Mouse (Mus musculus): ENCODE data around the gene Morn2. TPM values are rescaled to one million over a fixed set of nuclear protein-coding genes. Genes with fewer than 3 reads are reported as not detected.

Gene Morn2
- total and polyA plus RNA-seq, 2 experiments from 2014 or later = 3.9 to 20.4 TPM

DNA sequence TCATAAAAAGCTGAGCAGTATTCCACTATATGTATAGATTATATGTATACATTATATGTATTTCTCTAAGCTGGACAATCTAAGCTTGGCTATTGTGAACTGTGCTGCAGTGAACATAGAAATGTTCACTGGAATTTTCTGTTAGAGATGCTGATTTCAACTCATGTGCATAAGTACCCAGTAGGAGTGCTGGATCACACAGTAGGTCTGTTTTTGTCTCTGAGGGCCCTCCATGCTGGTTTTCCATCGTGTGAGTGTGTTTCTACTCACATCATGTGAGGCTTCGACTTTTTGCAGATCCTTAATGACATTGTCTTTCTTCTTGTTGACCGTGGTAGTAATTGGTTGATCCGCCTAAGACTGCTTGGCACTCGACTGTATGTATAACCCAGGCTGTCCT is 8.8 kb downstream of the Morn2 start:
- Histone ChIP-seq H3K27ac (ENCODE audit: low read depth) (no peak overlapping the region), H3K36me3 (replicated peaks; ENCODE audit: control insufficient read depth, insufficient read depth, low read length) (no peaks in the 10 kb centered on the region), H3K4me3 (ENCODE audit: low read depth, low read length) (no peak overlapping the region), H3K9ac (replicated peaks; ENCODE audit: low read depth, low read length) (no peak overlapping the region), H3K4me1 (ENCODE audit: control insufficient read depth, insufficient read depth) (no peaks in the 10 kb centered on the region), H3K9me3 (replicated peaks; ENCODE audit: control insufficient read depth, low read length) (no peaks in the 10 kb centered on the region), H3K27me3 (ENCODE audit: control insufficient read depth, insufficient read depth, low read length) (no peaks in the 10 kb centered on the region), H3K4me2 (ENCODE audit: low read depth, low read length) (no peak overlapping the region)
- TF ChIP-seq CTCF (IDR thresholded peaks at IDR 0.05; ENCODE audit: low read depth) = no peak
- TF ChIP-seq EP300 (IDR thresholded peaks at IDR 0.05; ENCODE audit: low read depth) = no peak
- DNase-seq (ENCODE audit: low spot score) = no peak
- WGBS = 81% methylated on average over 5 of the region's 5 CpGs
- ATAC-seq (ENCODE audit: insufficient read depth, low read depth) = no peak

DNA sequence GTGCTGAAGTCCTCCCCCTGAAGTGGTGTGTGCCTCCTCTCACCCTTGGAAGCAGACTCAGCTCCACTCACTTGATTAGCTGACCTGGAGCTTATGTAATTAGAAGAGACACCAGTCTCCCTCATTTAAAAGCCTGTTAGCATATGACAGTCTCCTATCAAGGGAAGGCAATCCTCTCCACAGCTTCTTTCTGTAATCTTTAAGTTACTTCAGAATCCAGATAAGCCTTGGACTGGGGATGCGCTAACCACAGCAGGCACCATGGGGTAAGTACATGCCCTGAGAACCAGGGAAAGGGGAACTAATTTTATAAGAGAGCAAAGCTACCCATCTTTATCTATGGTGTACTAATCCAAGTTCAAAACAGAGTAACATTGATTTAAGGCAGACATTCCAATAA is 17.2 kb downstream of the Morn2 start, which contains the start of gene Arhgef33:
Gene Arhgef33, plus strand, starts transcription at position 157 of the 400 bp plus-strand sequence.
- no peak within 1 kb of the TSS for H3K4me3 ChIP-seq (ENCODE audit: low read depth, low read length)
- H3K9me3 ChIP-seq (replicated peaks; ENCODE audit: control insufficient read depth, low read length) = no peaks in the 10 kb centered on the region
- peaks cover 9% of the 10 kb centered on the region; the same call in 1 of the 2 replicates for H3K4me1 ChIP-seq (ENCODE audit: control insufficient read depth, insufficient read depth)
- H3K27ac ChIP-seq (ENCODE audit: low read depth) = no peak within 1 kb of the TSS
- H3K9ac ChIP-seq (replicated peaks; ENCODE audit: low read depth, low read length) = no peak within 1 kb of the TSS
- DNase-seq (ENCODE audit: low spot score) (no peak), ATAC-seq (ENCODE audit: insufficient read depth, low read depth) (no peak)
- no peaks in the 10 kb centered on the region for H3K36me3 ChIP-seq (replicated peaks; ENCODE audit: control insufficient read depth, insufficient read depth, low read length)
- TF ChIP-seq CTCF (IDR thresholded peaks at IDR 0.05; ENCODE audit: low read depth) (no peak), EP300 (IDR thresholded peaks at IDR 0.05; ENCODE audit: low read depth) (no peak)
- H3K27me3 ChIP-seq (ENCODE audit: control insufficient read depth, insufficient read depth, low read length) = no peaks in the 10 kb centered on the region
- 72% methylated on average over 1 of the region's 1 CpGs for WGBS
- no peak within 1 kb of the TSS for H3K4me2 ChIP-seq (ENCODE audit: low read depth, low read length)

DNA sequence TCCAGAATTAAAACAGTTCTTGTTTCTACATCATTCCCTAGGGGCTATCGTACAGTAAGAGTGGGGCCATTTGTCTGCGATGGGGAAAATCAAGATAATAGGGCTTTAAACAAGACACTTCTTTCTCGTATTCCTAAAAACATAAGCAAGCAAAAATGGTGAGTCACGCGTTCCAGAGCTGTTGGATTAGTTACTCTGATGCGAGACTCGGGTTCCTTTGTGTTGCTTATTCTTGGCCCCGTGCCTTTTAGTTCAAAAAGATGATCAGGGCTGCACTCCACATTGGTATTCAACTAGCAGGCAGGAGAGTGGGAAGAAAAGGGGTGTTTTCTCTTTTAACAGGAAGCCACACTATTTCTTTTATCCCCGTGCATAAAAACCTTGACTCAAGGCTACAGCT is 21.8 kb downstream of the Morn2 start:
- Histone ChIP-seq H3K9me3 (replicated peaks; ENCODE audit: control insufficient read depth, low read length) (no peaks in the 10 kb centered on the region), H3K9ac (replicated peaks; ENCODE audit: low read depth, low read length) (no peak overlapping the region), H3K4me2 (ENCODE audit: low read depth, low read length) (no peak overlapping the region), H3K27ac (ENCODE audit: low read depth) (no peak overlapping the region), H3K4me1 (ENCODE audit: control insufficient read depth, insufficient read depth) (peaks cover 9% of the 10 kb centered on the region; the same call in 1 of the 2 replicates), H3K27me3 (ENCODE audit: control insufficient read depth, insufficient read depth, low read length) (no peaks in the 10 kb centered on the region), H3K36me3 (replicated peaks; ENCODE audit: control insufficient read depth, insufficient read depth, low read length) (no peaks in the 10 kb centered on the region), H3K4me3 (ENCODE audit: low read depth, low read length) (no peak overlapping the region)
- DNase-seq (ENCODE audit: low spot score) = peak; percentile 9
- 61% methylated on average over 9 of the region's 9 CpGs for WGBS
- no peak for ATAC-seq (ENCODE audit: insufficient read depth, low read depth)
- TF ChIP-seq EP300 (IDR thresholded peaks at IDR 0.05; ENCODE audit: low read depth) (no peak), CTCF (IDR thresholded peaks at IDR 0.05; ENCODE audit: low read depth) (no peak)

DNA sequence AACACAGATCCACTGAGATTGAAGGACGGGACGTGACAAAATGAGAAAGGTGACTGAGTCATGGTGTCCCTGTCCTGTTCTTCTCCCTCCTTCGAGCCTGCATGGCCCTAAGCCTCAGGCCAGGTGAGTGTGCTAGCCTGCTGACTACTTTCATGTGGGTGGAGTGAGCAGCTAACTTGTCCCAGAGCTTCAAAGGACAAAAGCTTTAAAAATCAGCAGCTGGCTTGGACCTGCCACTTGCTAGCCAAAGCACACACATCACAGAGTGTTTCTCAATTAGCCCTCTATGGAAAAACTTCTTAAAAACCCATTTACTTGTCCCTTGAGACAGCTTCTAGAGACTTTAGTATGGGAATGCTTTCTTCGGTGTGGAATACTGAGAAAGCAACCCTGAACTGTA is 22.4 kb downstream of the Morn2 start:
- TF ChIP-seq CTCF (IDR thresholded peaks at IDR 0.05; ENCODE audit: low read depth) (no peak), EP300 (IDR thresholded peaks at IDR 0.05; ENCODE audit: low read depth) (no peak)
- H3K9me3 ChIP-seq (replicated peaks; ENCODE audit: control insufficient read depth, low read length) = no peaks in the 10 kb centered on the region
- DNase-seq (ENCODE audit: low spot score) (no peak), ATAC-seq (ENCODE audit: insufficient read depth, low read depth) (no peak)
- no peaks in the 10 kb centered on the region for H3K27me3 ChIP-seq (ENCODE audit: control insufficient read depth, insufficient read depth, low read length)
- H3K9ac ChIP-seq (replicated peaks; ENCODE audit: low read depth, low read length) = no peak overlapping the region
- H3K4me3 ChIP-seq (ENCODE audit: low read depth, low read length) = no peak overlapping the region
- H3K4me1 ChIP-seq (ENCODE audit: control insufficient read depth, insufficient read depth) = peaks cover 9% of the 10 kb centered on the region; the same call in 1 of the 2 replicates
- no peak overlapping the region for H3K4me2 ChIP-seq (ENCODE audit: low read depth, low read length)
- WGBS = 73% methylated on average over 4 of the region's 4 CpGs
- no peaks in the 10 kb centered on the region for H3K36me3 ChIP-seq (replicated peaks; ENCODE audit: control insufficient read depth, insufficient read depth, low read length)
- H3K27ac ChIP-seq (ENCODE audit: low read depth) = no peak overlapping the region

DNA sequence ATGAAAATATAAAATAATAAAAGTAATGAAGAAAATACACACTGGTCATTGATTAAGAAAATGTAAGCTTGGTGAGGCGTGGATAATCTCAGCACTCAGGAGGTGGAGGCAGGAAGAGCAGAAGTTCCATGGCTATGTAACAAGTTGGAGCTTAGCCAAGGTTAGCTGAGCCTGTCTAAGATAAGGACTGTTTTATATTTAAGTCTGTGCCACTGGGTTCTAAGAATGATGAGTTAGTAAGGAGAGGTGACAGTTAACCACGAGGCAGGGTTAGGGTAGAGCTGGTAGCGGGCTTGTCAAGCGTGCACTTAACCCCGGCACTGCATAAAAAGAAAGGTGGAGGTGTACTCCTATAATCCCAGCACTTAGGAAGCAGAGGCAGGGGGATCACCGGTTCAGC is 32.2 kb downstream of the Morn2 start:
- DNase-seq (ENCODE audit: low spot score) = peak; percentile 22
- ATAC-seq (ENCODE audit: insufficient read depth, low read depth) = no peak
- H3K4me1 ChIP-seq (ENCODE audit: control insufficient read depth, insufficient read depth) = no peaks in the 10 kb centered on the region; the same call in 1 of the 2 replicates
- H3K27me3 ChIP-seq (ENCODE audit: control insufficient read depth, insufficient read depth, low read length) = no peaks in the 10 kb centered on the region
- H3K4me2 ChIP-seq (ENCODE audit: low read depth, low read length) = no peak overlapping the region
- H3K9ac ChIP-seq (replicated peaks; ENCODE audit: low read depth, low read length) = no peak overlapping the region
- no peak overlapping the region for H3K4me3 ChIP-seq (ENCODE audit: low read depth, low read length)
- no peaks in the 10 kb centered on the region for H3K9me3 ChIP-seq (replicated peaks; ENCODE audit: control insufficient read depth, low read length)
- WGBS = 43% methylated on average over 6 of the region's 6 CpGs
- no peaks in the 10 kb centered on the region for H3K36me3 ChIP-seq (replicated peaks; ENCODE audit: control insufficient read depth, insufficient read depth, low read length)
- no peak for TF ChIP-seq EP300 (IDR thresholded peaks at IDR 0.05; ENCODE audit: low read depth)
- no peak for TF ChIP-seq CTCF (IDR thresholded peaks at IDR 0.05; ENCODE audit: low read depth)
- H3K27ac ChIP-seq (ENCODE audit: low read depth) = no peak overlapping the region

DNA sequence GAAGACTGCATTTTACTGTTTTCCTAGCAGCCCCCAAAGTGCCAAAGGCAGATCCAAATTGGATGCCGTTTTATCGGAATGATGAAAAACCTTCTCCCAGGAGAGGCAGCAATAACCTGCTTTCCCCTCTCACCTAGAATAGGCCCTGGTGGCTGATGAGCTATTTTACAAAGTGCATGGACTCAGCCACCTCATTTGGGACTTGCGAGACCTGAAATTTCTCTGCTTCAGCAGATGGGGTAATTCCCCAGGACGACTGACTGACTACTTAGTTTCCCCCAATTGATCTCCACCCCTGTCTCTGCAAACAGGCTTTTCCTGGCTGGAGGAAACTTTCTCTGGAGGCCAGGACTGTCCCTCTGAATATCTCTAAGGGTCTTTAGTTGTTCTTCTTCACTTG is 33.0 kb downstream of the Morn2 start:
- TF ChIP-seq CTCF (IDR thresholded peaks at IDR 0.05; ENCODE audit: low read depth) (no peak), EP300 (IDR thresholded peaks at IDR 0.05; ENCODE audit: low read depth) (no peak)
- Histone ChIP-seq H3K27ac (ENCODE audit: low read depth) (no peak overlapping the region), H3K9me3 (replicated peaks; ENCODE audit: control insufficient read depth, low read length) (no peaks in the 10 kb centered on the region), H3K4me2 (ENCODE audit: low read depth, low read length) (no peak overlapping the region), H3K4me3 (ENCODE audit: low read depth, low read length) (no peak overlapping the region), H3K27me3 (ENCODE audit: control insufficient read depth, insufficient read depth, low read length) (no peaks in the 10 kb centered on the region), H3K36me3 (replicated peaks; ENCODE audit: control insufficient read depth, insufficient read depth, low read length) (no peaks in the 10 kb centered on the region), H3K4me1 (ENCODE audit: control insufficient read depth, insufficient read depth) (no peaks in the 10 kb centered on the region; the same call in 1 of the 2 replicates), H3K9ac (replicated peaks; ENCODE audit: low read depth, low read length) (no peak overlapping the region)
- 79% methylated on average over 4 of the region's 4 CpGs for WGBS
- DNase-seq (ENCODE audit: low spot score) = no peak
- no peak for ATAC-seq (ENCODE audit: insufficient read depth, low read depth)
